Mouse (Mus musculus): ENCODE data around the gene Utp14b. TPM values are rescaled to one million over a fixed set of nuclear protein-coding genes. Genes with fewer than 3 reads are reported as not detected.

Gene Utp14b
- total and polyA plus RNA-seq, 3 experiments, result 0.08 to 3.5 (median 3.4) TPM

DNA sequence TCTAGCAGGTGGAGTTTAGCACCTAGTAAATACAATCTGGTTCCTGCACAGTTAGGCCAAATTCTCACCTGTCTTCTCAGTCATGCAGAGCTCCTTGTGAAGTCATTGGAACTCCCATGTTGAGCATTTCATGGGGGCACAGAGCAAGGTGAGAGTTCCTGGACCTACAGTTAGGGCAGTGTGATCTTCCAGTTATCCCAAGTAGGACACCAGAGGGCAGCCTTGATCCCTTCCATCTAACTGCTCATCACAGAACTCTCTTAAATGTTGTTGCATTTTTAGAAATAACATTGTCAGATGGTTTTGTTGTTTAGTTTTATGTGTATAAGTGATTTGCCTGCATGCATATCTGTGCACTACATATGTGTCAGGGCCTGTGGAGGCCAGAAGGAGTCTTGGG lies 29.0 kb downstream of the Utp14b start:
- DNase-seq, result peak; percentile 19

DNA sequence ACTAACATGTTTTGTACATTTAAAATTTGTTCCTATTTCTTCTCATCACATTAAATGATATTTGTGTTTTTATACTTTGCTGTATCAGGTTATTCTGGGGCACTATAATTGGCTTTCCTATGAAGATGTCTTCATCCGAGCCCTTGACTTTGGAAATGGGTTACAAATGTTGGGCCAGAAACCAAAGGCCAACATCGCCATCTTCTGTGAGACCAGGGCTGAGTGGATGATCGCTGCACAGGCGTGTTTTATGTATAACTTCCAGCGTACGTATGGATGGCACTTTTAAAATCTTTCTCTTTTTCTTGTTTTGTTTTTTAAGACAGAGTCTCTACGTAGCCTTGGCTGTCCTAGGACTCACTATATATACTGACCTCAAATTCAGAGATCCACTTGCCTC lies 30.3 kb downstream of the Utp14b start:
- no peak for DNase-seq

DNA sequence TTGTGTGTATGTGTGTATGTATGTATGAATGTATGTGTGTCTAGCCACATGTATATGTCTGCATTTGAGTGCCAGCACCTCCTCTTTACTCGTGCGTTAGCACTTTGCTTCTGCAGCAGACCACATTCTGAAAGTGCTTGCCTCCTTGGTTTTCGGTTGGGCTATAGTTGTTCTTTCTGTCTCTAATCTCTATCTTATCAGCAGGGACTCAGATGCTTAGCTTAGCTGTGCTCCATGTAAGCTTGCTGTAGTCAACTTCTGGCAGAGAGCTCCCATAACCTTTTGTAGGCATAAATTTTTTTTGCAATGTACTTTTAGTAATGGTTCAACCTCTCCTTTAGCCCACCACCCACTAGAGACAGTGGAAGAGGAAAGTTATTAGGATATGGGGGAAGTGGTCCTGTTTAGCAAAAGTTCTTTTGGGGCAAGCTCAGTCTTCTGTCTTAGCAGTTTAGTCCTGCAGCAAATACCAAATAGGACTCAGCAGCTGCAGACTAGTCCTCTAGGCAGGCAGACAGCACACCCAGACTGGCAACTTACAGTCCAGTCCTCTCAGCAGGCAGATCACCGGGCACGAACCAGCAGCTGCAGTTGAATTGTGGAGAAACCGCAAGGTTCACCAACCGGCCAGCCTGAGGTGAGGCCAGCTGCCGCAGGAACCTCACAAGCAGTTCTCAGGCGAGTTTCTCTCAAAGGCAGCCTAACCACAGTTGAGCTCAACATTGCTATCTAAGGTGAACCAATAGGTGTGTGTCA lies 36.8 kb downstream of the Utp14b start:
- DNase-seq, result no peak

DNA sequence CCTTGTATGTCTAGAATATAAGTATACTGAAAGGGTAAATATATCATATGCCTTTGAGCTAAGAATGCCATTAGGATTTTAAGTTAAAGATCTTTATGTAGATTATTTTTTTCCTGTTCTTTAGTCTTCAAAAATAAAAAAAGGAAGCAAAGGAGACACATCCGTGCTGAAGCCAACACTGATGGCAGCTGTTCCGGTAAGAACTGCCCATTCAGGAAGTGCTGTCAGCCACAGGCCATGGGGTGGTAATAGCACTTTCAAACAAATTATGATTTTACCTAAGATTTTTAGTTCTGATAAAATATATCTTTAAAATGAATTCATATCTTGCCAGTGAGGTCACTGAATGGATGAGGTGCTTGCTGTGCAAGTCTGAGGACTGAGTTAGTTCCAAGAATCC lies 38.5 kb downstream of the Utp14b start:
- no peak for DNase-seq

DNA sequence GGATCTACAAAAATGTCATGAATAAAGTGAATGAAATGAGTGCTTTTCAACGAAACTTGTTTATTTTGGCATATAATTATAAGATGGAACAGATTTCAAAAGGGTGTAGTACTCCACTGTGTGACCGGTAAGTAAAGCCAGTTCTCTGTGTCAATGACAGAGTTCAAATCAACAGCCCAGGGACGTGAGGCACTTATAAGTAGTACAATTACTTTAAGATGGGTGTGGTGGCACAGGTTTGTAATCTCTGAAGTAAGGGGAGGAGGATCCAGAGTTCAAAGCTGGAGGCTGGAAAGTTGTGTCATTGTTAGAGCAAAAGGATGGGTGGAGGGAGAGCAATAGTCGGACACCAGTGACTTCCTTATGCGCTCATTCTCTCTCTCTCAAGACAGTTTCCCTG lies 39.1 kb downstream of the Utp14b start:
- no peak for DNase-seq

DNA sequence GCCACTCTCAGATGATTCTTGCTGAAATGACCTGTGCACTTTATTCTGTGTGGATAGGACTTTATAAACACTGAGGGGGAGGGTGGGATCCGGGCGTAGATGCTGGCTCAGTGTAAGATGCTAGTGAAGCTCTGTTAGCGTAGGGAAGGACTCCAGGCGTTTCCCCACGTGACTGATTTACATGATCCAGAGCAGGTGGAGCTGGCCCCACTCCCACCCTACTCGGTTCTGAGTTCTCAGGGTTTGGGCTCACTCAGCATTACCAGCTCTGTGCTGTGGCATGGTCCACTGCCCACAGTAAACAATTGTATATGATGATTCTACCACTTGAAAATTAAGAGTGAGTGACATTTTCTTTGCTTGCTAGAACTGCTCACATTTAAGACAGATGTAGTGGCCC lies 40.3 kb downstream of the Utp14b start:
- no peak for DNase-seq

DNA sequence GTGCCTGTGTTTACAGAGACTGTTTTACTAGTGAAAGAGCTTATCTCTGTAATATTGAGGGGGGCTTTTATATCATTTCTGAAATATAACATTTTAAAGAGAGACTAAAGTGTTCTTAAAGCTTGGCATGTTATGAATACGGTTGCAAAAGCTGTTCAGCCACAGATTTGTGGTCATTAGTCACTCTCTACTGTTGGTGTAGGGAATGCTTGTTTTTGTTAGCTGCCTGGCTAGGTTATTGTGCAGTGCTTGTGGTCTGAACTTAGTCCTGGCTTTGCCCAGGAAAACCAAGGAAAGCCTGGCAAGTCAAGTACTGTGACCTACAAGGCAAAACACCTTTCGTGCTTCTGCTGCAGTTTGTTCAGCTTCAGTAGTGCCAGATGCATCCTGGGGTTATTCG lies 43.9 kb downstream of the Utp14b start:
- DNase-seq, result no peak

DNA sequence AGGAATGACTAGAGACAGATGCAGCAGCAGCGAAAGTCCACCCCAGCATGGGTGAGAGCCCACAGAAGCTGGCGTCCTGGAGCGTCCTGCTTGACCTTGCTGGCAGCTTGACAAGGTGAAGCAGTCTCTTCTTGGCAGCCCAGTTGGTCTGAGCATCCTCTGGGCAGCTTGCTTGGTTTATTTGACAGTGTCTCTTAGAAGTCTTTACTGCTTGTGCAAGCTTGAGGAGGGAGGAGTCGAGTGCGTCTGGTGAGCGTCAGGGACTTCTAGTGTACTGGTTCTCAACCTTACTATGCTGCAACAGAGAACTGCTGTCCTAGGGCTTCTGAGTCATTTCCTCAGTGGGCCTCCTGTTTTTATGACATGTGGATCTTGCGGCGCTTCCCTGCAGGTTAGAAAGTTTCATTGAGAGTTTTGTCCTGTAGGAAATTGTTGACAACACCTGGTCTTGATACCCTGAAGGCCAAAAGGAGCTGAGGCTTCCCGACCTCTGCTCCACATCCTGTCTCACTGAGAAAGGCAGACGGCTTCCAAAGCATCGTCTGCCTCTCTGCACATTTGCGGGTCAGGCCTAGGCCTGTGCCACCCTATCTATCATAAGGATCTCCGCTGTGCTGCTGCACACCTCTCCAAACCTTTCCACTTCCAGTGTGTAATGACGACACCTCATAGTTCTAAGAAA lies 44.6 kb downstream of the Utp14b start:
- peak; percentile 21 for DNase-seq

DNA sequence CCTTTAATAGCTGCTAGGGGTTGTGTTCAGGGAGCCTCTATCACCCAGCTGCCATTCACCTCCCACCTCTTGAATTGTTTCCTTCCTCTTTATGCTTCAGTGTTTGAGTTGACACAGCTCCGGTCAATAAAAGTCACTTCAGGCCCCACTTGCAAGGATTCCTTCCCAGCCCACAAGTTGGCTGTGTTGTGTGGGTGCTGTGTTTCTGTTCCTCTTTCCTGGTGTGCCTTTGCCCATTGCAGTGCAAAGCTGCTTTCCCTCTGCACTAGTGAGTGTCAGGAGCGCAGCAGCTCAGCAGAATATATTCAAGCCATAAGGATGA lies 45.1 kb downstream of the Utp14b start:
- no peak for DNase-seq

DNA sequence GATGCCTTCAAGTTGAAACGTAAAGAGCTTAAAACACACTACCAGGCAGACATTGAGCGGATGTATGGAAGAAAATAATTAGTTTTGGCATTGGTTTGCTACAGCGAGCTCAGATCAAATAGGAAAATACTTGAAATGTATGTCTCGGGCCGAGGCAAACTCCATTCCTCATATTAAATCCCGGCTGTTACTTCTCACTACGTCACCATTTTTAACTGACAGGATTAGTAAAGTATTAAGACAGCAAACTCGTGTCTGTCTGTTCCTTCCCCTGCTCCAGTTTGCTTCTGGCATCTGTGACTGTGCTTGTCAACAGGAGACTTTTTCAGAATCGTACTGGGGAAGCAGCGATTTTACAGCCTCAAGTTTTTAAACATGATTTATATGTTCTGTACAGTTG lies 48.5 kb downstream of the Utp14b start:
- no peak for DNase-seq

DNA sequence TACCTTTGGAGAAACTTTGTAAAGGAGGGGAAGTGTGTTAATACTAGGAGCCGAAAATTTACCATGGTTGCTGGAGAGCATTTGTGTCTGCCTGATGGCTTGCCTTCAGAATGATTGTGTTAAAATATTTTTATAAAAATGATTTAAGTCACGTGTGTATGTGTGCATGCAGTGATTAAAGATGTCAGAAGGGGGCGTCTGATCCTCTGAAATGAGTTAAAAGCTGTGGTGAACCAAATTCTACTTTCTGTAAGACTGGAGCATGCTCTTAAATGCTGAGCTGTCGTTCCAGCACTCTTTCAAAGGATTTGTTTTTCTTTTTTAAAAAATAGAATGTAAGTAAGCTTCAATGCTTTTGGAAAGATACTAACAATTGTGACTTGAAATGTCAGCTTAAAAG lies 49.4 kb downstream of the Utp14b start:
- no peak for DNase-seq

DNA sequence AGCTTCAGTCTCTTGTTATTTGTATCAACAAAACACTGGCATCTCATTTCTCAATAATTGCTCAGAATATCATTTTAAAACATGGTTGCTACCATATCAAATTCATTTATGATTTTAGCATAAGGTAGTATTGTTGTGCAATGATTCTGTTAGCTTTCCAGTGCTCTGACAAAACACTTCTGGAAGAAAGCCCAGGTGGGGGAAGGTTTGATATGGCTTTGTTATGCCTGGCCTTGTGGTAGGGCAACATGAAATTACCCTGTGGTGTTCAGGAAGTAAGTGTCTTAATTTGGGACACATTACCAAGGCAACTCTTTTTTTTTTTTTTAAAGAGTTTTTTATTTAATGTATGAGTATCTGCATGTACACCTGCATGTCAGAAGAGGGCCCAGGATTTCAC lies 52.2 kb downstream of the Utp14b start:
- DNase-seq, result peak; percentile 56

DNA sequence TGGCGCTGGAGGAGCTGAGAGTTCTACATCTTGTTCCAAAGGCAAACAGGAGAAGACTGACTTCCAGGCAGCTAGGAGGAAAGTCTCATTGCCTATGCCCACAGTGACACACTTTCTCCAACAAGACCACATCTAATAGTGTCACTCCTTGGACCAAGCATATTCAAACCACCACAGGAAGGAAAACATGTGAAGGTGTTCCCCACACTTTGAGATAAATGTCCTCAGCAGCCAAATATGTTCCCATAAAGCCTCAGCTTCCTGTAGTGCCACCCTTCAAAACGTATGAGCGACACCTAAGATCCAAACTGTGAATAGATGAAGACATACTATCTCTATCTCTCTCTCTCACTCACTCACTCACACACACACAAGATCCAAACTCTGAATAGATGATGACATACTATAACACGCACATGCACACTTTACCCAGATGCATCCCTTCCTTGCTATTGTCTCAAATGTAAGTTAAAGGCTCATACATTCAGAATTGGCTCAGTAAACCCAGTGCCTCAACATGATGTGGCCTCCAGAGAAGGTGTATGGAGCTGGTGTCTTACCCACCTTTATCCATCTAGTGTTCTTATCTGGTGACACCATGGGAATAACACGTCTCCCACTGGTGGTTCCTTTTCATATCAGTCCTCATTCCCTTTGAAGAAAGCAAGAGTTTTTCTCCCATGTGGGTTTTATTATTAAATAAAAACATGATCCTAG lies 52.9 kb downstream of the Utp14b start:
- DNase-seq, result no peak

Other genes starting within 250 kb of the Utp14b start
- gene Farsb, start 169.1 kb upstream of the Utp14b start, total RNA-seq (2021), result 10 to 100 TPM; 76.1 to 77.6 TPM
- gene Farsb, start 169.1 kb upstream of the Utp14b start, polyA plus RNA-seq (2012; rRNA removed), result 3.5 and 4.4 TPM in 2 replicates
- gene Mogat1, start 147.0 kb upstream of the Utp14b start, total RNA-seq (2021), result 1 to 10 TPM; 2.5 to 4.0 TPM
- gene Mogat1, start 147.0 kb upstream of the Utp14b start, polyA plus RNA-seq (2012; rRNA removed), result 8.7 and 14.6 TPM in 2 replicates
- gene BC035947, start 145.9 kb upstream of the Utp14b start, total RNA-seq (2021), result under 1 TPM; 0.29 to 0.48 TPM
- gene BC035947, start 145.9 kb upstream of the Utp14b start, polyA plus RNA-seq (2012; rRNA removed), result 0.06 and 0.08 TPM in 2 replicates
- gene Acsl3, start 213 bp upstream of the Utp14b start, total RNA-seq (2021), result 10 to 100 TPM; 19.6 to 38.1 TPM
- 3.5 and 4.3 TPM in 2 replicates for gene Acsl3, start 213 bp upstream of the Utp14b start, polyA plus RNA-seq (2012; rRNA removed)
- 1 to 10 TPM; 3.2 to 8.2 TPM for gene Kcne4, start 158.7 kb downstream of the Utp14b start, total RNA-seq (2021)
- 0.98 TPM in 2 replicates for gene Kcne4, start 158.7 kb downstream of the Utp14b start, polyA plus RNA-seq (2012; rRNA removed)